Mouse (Mus musculus): Measurements from ENCODE around the gene Ifit3. TPM values are rescaled to one million over a fixed set of nuclear protein-coding genes. Genes with fewer than 3 reads are reported as not detected.
"Not testable (repeated sequence)": the region's sequence is repeated elsewhere in the genome, so short reads cannot be mapped to it uniquely, and the experiment has no call there.

Gene Ifit3
- polyA plus RNA-seq, 1 experiment from 2014 or later: 0.88 TPM

DNA sequence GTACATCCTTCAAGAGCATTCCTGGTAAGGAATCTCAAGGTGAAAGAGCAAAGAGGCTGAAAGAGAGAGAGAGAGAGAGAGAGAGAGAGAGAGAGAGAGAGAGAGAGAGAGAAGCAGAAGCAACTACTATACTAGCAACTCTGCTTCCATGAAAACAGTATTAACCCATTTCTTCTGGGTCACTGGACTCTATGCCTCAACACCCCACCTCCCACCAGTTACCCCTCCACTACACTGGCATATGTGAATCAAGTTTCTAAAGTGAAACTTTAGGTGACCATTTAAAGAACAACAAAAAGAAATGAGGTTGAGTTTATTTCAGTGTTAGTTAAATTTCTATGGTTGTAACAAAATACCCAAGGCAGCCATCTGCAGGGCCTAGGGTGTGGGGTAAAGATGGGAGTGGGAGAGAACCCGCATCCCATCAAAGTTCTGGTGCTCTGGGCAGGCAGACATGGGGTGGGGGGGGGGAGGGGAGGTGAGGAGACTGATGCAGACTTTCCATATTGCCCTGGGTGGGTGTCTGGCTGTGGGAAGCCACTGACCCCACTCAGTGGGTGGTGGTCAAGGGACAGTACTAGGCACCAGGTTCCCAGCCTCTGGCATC, 17.1 kb upstream of the Ifit3 start:
- no peak overlapping the region for H3K9ac ChIP-seq
- no peak overlapping the region for H3K27ac ChIP-seq
- no peak overlapping the region for H3K4me2 ChIP-seq
- no peaks in the 10 kb centered on the region for H3K9me3 ChIP-seq
- H3K4me3 ChIP-seq: no peak overlapping the region
- H3K27me3 ChIP-seq: no peaks in the 10 kb centered on the region
- 71% methylated on average over 1 of the region's 1 CpGs for WGBS
- H3K36me3 ChIP-seq: no peaks in the 10 kb centered on the region
- H3K4me1 ChIP-seq (replicated peaks): 0 out of 2 replicates have a peak, but pooled peaks cover 6% of the 10 kb centered on the region
- no peak for ATAC-seq (ENCODE audit: low FRiP score)

DNA sequence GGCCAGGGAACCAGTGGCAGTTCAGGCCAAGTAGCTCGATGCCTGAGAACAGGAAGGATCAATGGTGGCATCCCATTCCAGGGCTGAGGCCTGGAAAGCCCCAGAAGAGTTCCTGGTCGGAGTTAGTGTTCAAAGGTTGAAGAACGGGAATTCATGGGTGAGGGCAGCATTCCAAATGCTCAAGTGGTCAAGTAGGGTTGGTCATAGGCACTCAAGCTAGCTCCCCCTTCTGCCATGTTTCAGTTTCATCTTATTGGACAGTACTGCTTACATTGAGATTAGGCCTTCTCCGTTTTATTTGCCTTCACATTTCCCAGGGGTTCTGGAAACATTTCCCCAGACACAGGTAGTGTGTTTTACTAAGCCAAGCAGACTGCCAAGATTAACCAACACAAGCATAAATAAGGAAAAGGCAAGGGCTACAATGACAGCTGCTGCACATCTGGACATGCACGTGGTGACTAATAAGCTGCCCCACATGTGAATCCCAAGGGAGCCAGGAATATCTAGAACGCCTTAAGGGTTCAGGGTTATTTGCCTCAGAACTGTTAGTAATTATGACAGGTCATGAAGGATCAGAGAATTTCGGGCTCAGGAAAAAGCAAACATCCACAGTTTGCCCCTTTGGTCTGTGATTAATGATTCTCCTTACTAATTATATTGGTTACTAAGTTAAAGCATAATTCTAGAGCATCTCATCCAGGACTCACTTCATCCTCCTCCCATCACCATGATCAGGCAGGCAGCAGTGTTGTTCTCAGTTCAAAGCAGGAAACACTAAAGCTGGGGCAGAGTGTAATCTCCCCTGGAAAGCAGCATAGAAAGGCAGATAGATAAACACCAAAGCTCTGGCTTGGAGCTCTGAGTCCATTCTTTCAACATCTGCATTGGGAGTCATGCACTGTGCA, 14.1 kb upstream of the Ifit3 start:
- 74% methylated on average over 7 of the region's 7 CpGs for WGBS
- H3K4me3 ChIP-seq: no peak overlapping the region
- no peak overlapping the region for H3K27ac ChIP-seq
- no peak overlapping the region for H3K4me2 ChIP-seq
- H3K9me3 ChIP-seq: no peaks in the 10 kb centered on the region
- no peaks in the 10 kb centered on the region for H3K36me3 ChIP-seq
- ATAC-seq (ENCODE audit: low FRiP score): no peak
- H3K27me3 ChIP-seq: no peaks in the 10 kb centered on the region
- 0 out of 2 replicates have a peak, but pooled peaks cover 6% of the 10 kb centered on the region for H3K4me1 ChIP-seq (replicated peaks)
- no peak overlapping the region for H3K9ac ChIP-seq

DNA sequence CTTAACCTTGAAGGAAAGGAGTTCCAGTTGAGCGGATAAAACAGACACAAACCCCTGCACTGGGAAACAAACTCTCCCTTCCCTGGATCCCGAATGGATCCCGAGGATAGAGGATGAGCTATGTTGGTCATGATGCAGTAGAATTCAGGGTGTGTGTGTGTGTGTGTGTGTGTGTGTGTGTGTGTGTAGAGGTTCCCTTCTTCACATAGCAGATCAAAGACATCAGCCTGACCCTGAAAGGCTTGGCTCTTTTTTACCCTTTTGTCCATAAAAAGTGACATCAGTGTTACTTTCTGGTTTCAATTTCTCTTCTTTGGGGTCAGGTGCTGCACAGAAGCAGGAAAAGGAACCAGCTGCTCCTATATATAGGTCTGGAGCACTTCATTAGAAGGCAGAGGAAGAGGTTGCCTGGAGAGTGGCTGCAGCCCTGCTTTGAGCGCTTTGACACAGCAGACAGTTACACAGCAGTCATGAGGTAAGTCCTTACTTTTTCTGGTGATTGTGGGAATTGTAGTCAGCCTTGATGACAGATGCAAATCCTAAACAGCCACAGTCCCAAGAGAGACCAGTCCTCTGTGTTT, 13.3 kb upstream of the Ifit3 start:
- no peak for ATAC-seq (ENCODE audit: low FRiP score)
- no peak overlapping the region for H3K27ac ChIP-seq
- no peaks in the 10 kb centered on the region for H3K9me3 ChIP-seq
- no peaks in the 10 kb centered on the region for H3K27me3 ChIP-seq
- no peak overlapping the region for H3K4me2 ChIP-seq
- no peak overlapping the region for H3K4me3 ChIP-seq
- 70% methylated on average over 4 of the region's 4 CpGs for WGBS
- 0 out of 2 replicates have a peak, but pooled peaks cover 6% of the 10 kb centered on the region for H3K4me1 ChIP-seq (replicated peaks)
- no peak overlapping the region for H3K9ac ChIP-seq
- no peaks in the 10 kb centered on the region for H3K36me3 ChIP-seq

GRCm38 (mm10) chr19:34571080-34571479, 12.3 kb upstream of the Ifit3 start:
- WGBS: 74% methylated on average over 1 of the region's 1 CpGs

GRCm38 (mm10) chr19:34573650-34574049, 9.7 kb upstream of the Ifit3 start:
- 0 out of 2 replicates have a peak, but pooled peaks cover 6% of the 10 kb centered on the region for H3K4me1 ChIP-seq (replicated peaks)
- WGBS: 93% methylated on average over 5 of the region's 5 CpGs
- H3K9me3 ChIP-seq: no peaks in the 10 kb centered on the region
- no peaks in the 10 kb centered on the region for H3K36me3 ChIP-seq
- H3K27ac ChIP-seq: no peak overlapping the region
- H3K27me3 ChIP-seq: no peaks in the 10 kb centered on the region
- H3K4me3 ChIP-seq: no peak overlapping the region
- ATAC-seq (ENCODE audit: low FRiP score): no peak
- H3K9ac ChIP-seq: no peak overlapping the region
- no peak overlapping the region for H3K4me2 ChIP-seq

More at GRCm38 (mm10) chr19:34571080-34571479, 12.3 kb upstream of the Ifit3 start:
- H3K4me3 ChIP-seq: no peak overlapping the region
- H3K4me1 ChIP-seq (replicated peaks): 0 out of 2 replicates have a peak, but pooled peaks cover 6% of the 10 kb centered on the region
- no peaks in the 10 kb centered on the region for H3K27me3 ChIP-seq
- no peak overlapping the region for H3K9ac ChIP-seq
- H3K9me3 ChIP-seq: no peaks in the 10 kb centered on the region
- H3K4me2 ChIP-seq: no peak overlapping the region
- no peaks in the 10 kb centered on the region for H3K36me3 ChIP-seq
- ATAC-seq (ENCODE audit: low FRiP score): peak; percentile 74
- no peak overlapping the region for H3K27ac ChIP-seq

DNA sequence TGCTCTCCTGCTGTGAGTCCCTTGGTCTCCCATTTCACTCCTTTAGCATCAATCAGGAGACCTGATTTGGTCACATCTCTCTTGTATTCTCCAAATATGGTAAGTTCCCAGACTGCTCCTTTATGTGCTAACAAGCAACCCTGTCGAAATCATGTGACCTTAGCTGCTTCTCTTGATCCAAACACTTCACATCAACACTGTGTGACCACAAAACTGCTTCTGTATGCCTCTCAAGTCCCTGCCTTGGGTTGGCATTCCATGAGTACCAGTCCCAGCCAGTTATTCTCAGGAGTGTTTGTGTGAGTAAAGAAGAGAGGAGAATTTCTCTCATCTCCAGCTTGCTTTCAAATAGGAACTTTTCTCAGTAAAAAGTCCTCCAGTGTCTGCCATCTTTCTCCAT, 6.2 kb upstream of the Ifit3 start:
- Histone ChIP-seq H3K27ac (no peak overlapping the region), H3K4me3 (no peak overlapping the region), H3K4me1 (replicated peaks) (no peaks in the 10 kb centered on the region), H3K9me3 (no peaks in the 10 kb centered on the region), H3K27me3 (no peaks in the 10 kb centered on the region), H3K36me3 (no peaks in the 10 kb centered on the region), H3K4me2 (no peak overlapping the region), H3K9ac (no peak overlapping the region)
- WGBS: 62% methylated on average over 1 of the region's 1 CpGs
- no peak for ATAC-seq (ENCODE audit: low FRiP score)

GRCm38 (mm10) chr19:34582696-34583095, 635 bp upstream of the Ifit3 start:
- not testable (repeated sequence) for H3K4me2 ChIP-seq; H3K9ac ChIP-seq; ATAC-seq (ENCODE audit: low FRiP score); H3K27me3 ChIP-seq; H3K4me1 ChIP-seq (replicated peaks); H3K27ac ChIP-seq; H3K36me3 ChIP-seq; H3K4me3 ChIP-seq; H3K9me3 ChIP-seq
- 91% methylated on average over 2 of the region's 2 CpGs for WGBS

- H3K9me3 ChIP-seq; ATAC-seq (ENCODE audit: low FRiP score); H3K4me1 ChIP-seq (replicated peaks); H3K4me2 ChIP-seq; H3K27me3 ChIP-seq; H3K9ac ChIP-seq; H3K4me3 ChIP-seq; H3K36me3 ChIP-seq; H3K27ac ChIP-seq: not testable (repeated sequence)
- WGBS: 77% methylated on average over 5 of the region's 5 CpGs
Observed at GRCm38 (mm10) chr19:34585740-34586458, 2.6 kb downstream of the Ifit3 start.

DNA sequence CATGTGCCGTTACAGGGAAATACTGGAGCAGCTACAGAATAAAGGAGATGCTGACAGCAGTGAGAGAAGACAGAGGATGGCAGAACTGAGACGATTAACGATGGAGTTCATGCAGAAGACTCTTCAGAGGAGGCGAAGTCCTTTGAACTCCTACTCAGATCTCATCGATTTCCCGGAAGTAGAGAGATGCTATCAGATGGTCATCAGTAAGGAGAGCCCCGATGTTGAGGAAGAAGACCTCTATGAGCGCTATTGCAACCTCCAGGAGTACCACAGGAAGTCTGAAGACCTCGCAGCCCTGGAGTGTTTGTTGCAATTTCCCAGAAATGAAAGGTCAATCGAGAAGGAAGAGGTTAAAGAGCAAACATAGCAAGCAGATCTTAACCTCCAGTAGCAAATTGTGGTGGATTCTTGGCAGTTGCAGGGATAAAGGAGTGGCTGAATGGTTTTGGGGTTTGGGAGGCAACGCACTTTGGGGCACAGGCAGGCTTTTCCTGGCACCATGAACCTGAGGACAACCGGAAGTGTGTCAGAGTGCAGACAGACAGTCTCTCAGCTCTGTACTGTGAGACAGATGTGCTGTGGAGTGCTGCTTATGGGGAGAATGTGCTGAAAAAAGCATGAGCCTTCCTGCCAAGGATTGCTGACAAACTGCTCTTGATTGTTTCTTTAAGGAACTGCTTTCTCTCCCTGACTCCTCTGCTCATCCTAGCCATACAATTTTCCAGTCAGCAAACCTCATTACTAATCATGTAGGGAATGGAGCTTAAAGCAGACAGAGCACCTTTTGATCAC, 4.8 kb downstream of the Ifit3 start:
- H3K9me3 ChIP-seq; ATAC-seq (ENCODE audit: low FRiP score); H3K36me3 ChIP-seq; H3K27me3 ChIP-seq; H3K4me3 ChIP-seq; H3K4me1 ChIP-seq (replicated peaks); H3K27ac ChIP-seq; H3K9ac ChIP-seq; H3K4me2 ChIP-seq: not testable (repeated sequence)
- WGBS: 79% methylated on average over 7 of the region's 12 CpGs

DNA sequence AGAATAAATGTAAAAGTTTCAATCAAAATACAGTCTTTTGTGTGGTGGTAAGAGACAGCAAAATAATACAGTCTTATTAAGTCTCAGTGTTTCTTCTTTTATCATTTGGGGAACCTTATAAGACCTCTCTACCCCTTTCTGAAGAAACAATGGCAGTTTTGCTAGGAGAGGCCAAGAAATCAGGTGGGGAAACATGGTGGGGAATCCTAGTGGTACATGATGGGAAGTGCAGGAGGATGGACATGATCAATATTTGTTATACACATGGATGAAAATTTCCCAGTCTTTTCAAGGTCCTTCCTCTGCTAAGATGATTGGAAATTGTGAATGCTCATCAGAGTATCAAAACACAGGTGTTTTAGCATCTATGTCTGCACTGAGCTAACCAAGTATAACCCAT, 5.6 kb downstream of the Ifit3 start:
- no peaks in the 10 kb centered on the region for H3K4me1 ChIP-seq (replicated peaks)
- no peaks in the 10 kb centered on the region for H3K27me3 ChIP-seq
- no peak overlapping the region for H3K4me3 ChIP-seq
- H3K9ac ChIP-seq: no peak overlapping the region
- no peaks in the 10 kb centered on the region for H3K36me3 ChIP-seq
- no peaks in the 10 kb centered on the region for H3K9me3 ChIP-seq
- no peak overlapping the region for H3K27ac ChIP-seq
- no peak overlapping the region for H3K4me2 ChIP-seq
- ATAC-seq (ENCODE audit: low FRiP score): no peak

- 96% methylated on average over 2 of the region's 2 CpGs for WGBS
- Histone ChIP-seq H3K27ac (no peak overlapping the region), H3K36me3 (no peaks in the 10 kb centered on the region), H3K9ac (no peak overlapping the region), H3K9me3 (no peaks in the 10 kb centered on the region), H3K4me2 (no peak overlapping the region), H3K4me3 (no peak overlapping the region), H3K4me1 (replicated peaks) (no peaks in the 10 kb centered on the region), H3K27me3 (no peaks in the 10 kb centered on the region)
- ATAC-seq (ENCODE audit: low FRiP score): no peak
Observed at GRCm38 (mm10) chr19:34593456-34593855, 10.1 kb downstream of the Ifit3 start.
